Mouse (Mus musculus) midbrain, embryonic 16.5 days (tissue): ENCODE data around the gene Hmgb1. TPM values are rescaled to one million over a fixed set of nuclear protein-coding genes. Genes with fewer than 3 reads are reported as not detected.
"Not testable (repeated sequence)": the region's sequence is repeated elsewhere in the genome, so short reads cannot be mapped to it uniquely, and the experiment has no call there.

Experiments used
- ATAC-seq: fragments of 200-750 bp; cut with Nextera tagmentation; 2 replicates; pipeline ENCODE4 v1.8.0; 2017; ENCODE audit warnings: moderate TSS enrichment
- H3K27ac ChIP-seq: fragments of 300-500 bp; sonication (generic); 2 replicates; pipeline ENCODE4 v1.5.1; 2014; ENCODE audit warnings: mild to moderate bottlenecking, low read length, mixed read lengths
- H3K27me3 ChIP-seq: fragments of 300-500 bp; sonication (generic); 2 replicates; pipeline ENCODE4 v1.6.1; 2014; ENCODE audit warnings: low read depth, low read length, mixed read lengths; ENCODE audit not compliant: control insufficient read depth, insufficient read depth
- H3K36me3 ChIP-seq: fragments of 300-500 bp; sonication (generic); 2 replicates; pipeline ENCODE4 v1.6.1; 2014; ENCODE audit warnings: mild to moderate bottlenecking, low read length, moderate library complexity, mixed read lengths; ENCODE audit not compliant: control insufficient read depth, insufficient read depth
- H3K4me1 ChIP-seq: fragments of 300-500 bp; sonication (generic); 2 replicates; pipeline ENCODE4 v1.6.1; 2014; ENCODE audit warnings: mild to moderate bottlenecking, low read length, mixed read lengths; ENCODE audit not compliant: control insufficient read depth, insufficient read depth
- H3K4me2 ChIP-seq: fragments of 300-500 bp; sonication (generic); 2 replicates; pipeline ENCODE4 v1.6.1; 2014; ENCODE audit warnings: mild to moderate bottlenecking, low read length, mixed read lengths
- H3K4me3 ChIP-seq: fragments of 300-500 bp; sonication (generic); 2 replicates; pipeline ENCODE4 v1.5.1; 2014; ENCODE audit warnings: low read depth, mild to moderate bottlenecking, low read length, moderate library complexity, mixed read lengths
- H3K9ac ChIP-seq: fragments of 300-500 bp; sonication (generic); 2 replicates; pipeline ENCODE4 v1.6.1; 2014; ENCODE audit warnings: low read depth, low read length, mixed read lengths
- H3K9me3 ChIP-seq: fragments of 300-500 bp; sonication (generic); replicated peaks from 2 replicates; pipeline ENCODE4 v1.6.1; 2014; ENCODE audit warnings: mild to moderate bottlenecking, low read length, mixed read lengths; ENCODE audit not compliant: control insufficient read depth, poor library complexity, severe bottlenecking
- WGBS: fragments of 180-500 bp; shearing (Covaris S2); extraction: QIAGEN DNeasy Blood & Tissue Kit; methylation state at CpG from one replicate; pipeline ENCODE4 v1.1.7; 2014; 5-methylcytosine and 5-hydroxymethylcytosine counted together
- polyA plus RNA-seq: library from polyadenylated mRNA; unstranded; fragments of >200 nt; fragmentation: Nextera tagmentation; extraction: Ambion mirVana; gene quantifications from 2 replicates; pipeline ENCODE4 v1.2.1, GENCODE M21; 2015

The Hmgb1 gene
- polyA plus RNA-seq, 1 experiment from 2014 or later: 696 TPM

- ATAC-seq: no peak
- Histone ChIP-seq H3K4me1 (no peaks in the 10 kb centered on the region), H3K4me2 (no peak overlapping the region), H3K36me3 (no peaks in the 10 kb centered on the region), H3K9ac (no peak overlapping the region), H3K9me3 (no peaks in the 10 kb centered on the region), H3K27me3 (no peaks in the 10 kb centered on the region), H3K4me3 (no peak overlapping the region), H3K27ac (no peak overlapping the region)
- 96% methylated on average over 7 of the region's 7 CpGs for WGBS
Measured at GRCm38 (mm10) chr5:149146691-149147090, 37.6 kb downstream of the Hmgb1 start.

- Histone ChIP-seq H3K4me2 (no peak overlapping the region), H3K27ac (no peak overlapping the region), H3K4me1 (no peaks in the 10 kb centered on the region), H3K9me3 (no peaks in the 10 kb centered on the region), H3K4me3 (no peak overlapping the region), H3K9ac (no peak overlapping the region), H3K27me3 (no peaks in the 10 kb centered on the region), H3K36me3 (no peaks in the 10 kb centered on the region)
- no peak for ATAC-seq
- WGBS: 78% methylated on average over 25 of the region's 25 CpGs
Measured at GRCm38 (mm10) chr5:149143766-149144375, 40.4 kb downstream of the Hmgb1 start.

GRCm38 (mm10) chr5:149141155-149141554, 43.1 kb downstream of the Hmgb1 start:
- not testable (repeated sequence) for H3K4me3 ChIP-seq, H3K36me3 ChIP-seq, H3K27me3 ChIP-seq, H3K9me3 ChIP-seq, H3K4me1 ChIP-seq, H3K27ac ChIP-seq, ATAC-seq, H3K4me2 ChIP-seq, H3K9ac ChIP-seq
- WGBS: 94% methylated on average over 1 of the region's 1 CpGs

GRCm38 (mm10) chr5:149140336-149140735, 44.0 kb downstream of the Hmgb1 start:
- no peak for ATAC-seq
- no peaks in the 10 kb centered on the region for H3K36me3 ChIP-seq
- H3K4me1 ChIP-seq: no peaks in the 10 kb centered on the region
- H3K9ac ChIP-seq: no peak overlapping the region
- no peak overlapping the region for H3K27ac ChIP-seq
- no peaks in the 10 kb centered on the region for H3K27me3 ChIP-seq
- H3K9me3 ChIP-seq: no peaks in the 10 kb centered on the region
- 57% methylated on average over 9 of the region's 9 CpGs for WGBS
- H3K4me3 ChIP-seq: no peak overlapping the region
- no peak overlapping the region; the same call in 1 of the 2 replicates for H3K4me2 ChIP-seq

- not testable (repeated sequence) for H3K4me1 ChIP-seq, H3K4me3 ChIP-seq, H3K27me3 ChIP-seq, H3K9me3 ChIP-seq, H3K9ac ChIP-seq, ATAC-seq, H3K4me2 ChIP-seq, H3K27ac ChIP-seq, H3K36me3 ChIP-seq
- 86% methylated on average over 6 of the region's 6 CpGs for WGBS
Measured at GRCm38 (mm10) chr5:149138087-149138486, 46.2 kb downstream of the Hmgb1 start.

- H3K9me3 ChIP-seq: no peaks in the 10 kb centered on the region
- H3K36me3 ChIP-seq: no peaks in the 10 kb centered on the region
- H3K27ac ChIP-seq: no peak overlapping the region
- H3K4me1 ChIP-seq: no peaks in the 10 kb centered on the region
- no peaks in the 10 kb centered on the region for H3K27me3 ChIP-seq
- H3K4me2 ChIP-seq: no peak overlapping the region
- H3K9ac ChIP-seq: no peak overlapping the region
- no peak for ATAC-seq
- H3K4me3 ChIP-seq: no peak overlapping the region
- 75% methylated on average over 3 of the region's 3 CpGs for WGBS
Measured at GRCm38 (mm10) chr5:149137447-149137846, 46.8 kb downstream of the Hmgb1 start.

GRCm38 (mm10) chr5:149136933-149137365, 47.3 kb downstream of the Hmgb1 start:
- H3K9ac ChIP-seq: no peak overlapping the region
- no peak overlapping the region for H3K27ac ChIP-seq
- H3K4me1 ChIP-seq: no peaks in the 10 kb centered on the region
- H3K9me3 ChIP-seq: no peaks in the 10 kb centered on the region
- H3K4me3 ChIP-seq: no peak overlapping the region
- no peaks in the 10 kb centered on the region for H3K36me3 ChIP-seq
- no peak overlapping the region for H3K4me2 ChIP-seq
- 79% methylated on average over 4 of the region's 4 CpGs for WGBS
- H3K27me3 ChIP-seq: no peaks in the 10 kb centered on the region
- no peak for ATAC-seq

GRCm38 (mm10) chr5:149135455-149136354, 48.6 kb downstream of the Hmgb1 start:
- Histone ChIP-seq H3K4me3 (no peak overlapping the region), H3K27me3 (no peaks in the 10 kb centered on the region), H3K27ac (no peak overlapping the region), H3K4me2 (no peak overlapping the region), H3K36me3 (no peaks in the 10 kb centered on the region), H3K9ac (no peak overlapping the region), H3K9me3 (no peaks in the 10 kb centered on the region), H3K4me1 (no peaks in the 10 kb centered on the region)
- ATAC-seq: no peak
- 85% methylated on average over 10 of the region's 10 CpGs for WGBS

- Histone ChIP-seq H3K4me1 (no peaks in the 10 kb centered on the region), H3K36me3 (no peaks in the 10 kb centered on the region), H3K4me2 (no peak overlapping the region), H3K9me3 (no peaks in the 10 kb centered on the region), H3K27ac (no peak overlapping the region), H3K4me3 (no peak overlapping the region), H3K9ac (no peak overlapping the region), H3K27me3 (no peaks in the 10 kb centered on the region)
- 69% methylated on average over 10 of the region's 10 CpGs for WGBS
- ATAC-seq: no peak
Measured at GRCm38 (mm10) chr5:149134751-149135454, 49.4 kb downstream of the Hmgb1 start.
